Mouse (Mus musculus): ENCODE measurements at regions not wholly inside any gene's neighbourhood (a gene's known extent, or its start where the extent isn't known, plus 50 kb on each side); places are given as distances from the start of the nearest gene placed in this dataset.

DNA sequence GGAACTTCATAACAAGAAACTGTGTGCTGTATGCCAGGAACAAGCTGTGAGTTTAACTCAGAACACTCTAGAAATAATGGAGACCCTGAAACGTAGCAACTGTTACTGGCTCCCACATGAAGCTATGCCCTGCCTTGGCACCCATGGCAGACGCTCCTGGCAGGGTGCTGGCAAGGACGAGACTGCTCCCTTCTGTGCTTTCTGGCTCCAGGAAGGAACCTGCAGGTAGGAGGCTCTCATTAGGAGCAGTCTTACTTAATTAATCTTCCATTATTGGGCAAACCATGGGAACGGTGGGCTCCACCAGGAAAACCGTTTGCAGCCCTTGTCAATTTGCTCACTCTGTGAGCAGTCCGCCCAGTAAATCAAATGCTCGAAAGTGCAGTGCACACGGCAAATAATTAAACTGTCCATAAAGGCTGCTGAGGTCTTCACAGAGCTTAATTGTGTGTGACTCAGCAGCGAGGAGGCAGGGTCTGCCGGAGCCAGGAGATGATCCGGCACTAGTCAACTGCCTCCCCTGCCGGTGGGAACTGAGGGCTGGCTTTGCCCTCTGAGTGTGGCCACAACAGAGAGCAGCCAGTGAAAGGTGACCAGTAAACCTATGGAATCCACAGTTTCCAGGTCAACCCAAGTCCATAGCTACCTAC is 285.2 kb upstream of the Zdhhc25 start:
- H3K4me1 ChIP-seq (ENCODE audit: control insufficient read depth, insufficient read depth, low read length) = no peaks in the 10 kb centered on the region
- H3K27ac ChIP-seq (ENCODE audit: insufficient read depth, low read length) = no peak overlapping the region
- TF ChIP-seq CTCF (IDR thresholded peaks at IDR 0.05; ENCODE audit: extremely low read depth, insufficient read depth, low read length) (no peak), POLR2A (IDR thresholded peaks at IDR 0.05; ENCODE audit: extremely low read depth, insufficient read depth, low read length) (no peak)
- H3K4me3 ChIP-seq (ENCODE audit: insufficient read depth, low read length) = no peak overlapping the region

GRCm38 (mm10) chr15:88318048-88318447 is 282.1 kb upstream of the Zdhhc25 start:
- no peaks in the 10 kb centered on the region for H3K4me1 ChIP-seq (ENCODE audit: control insufficient read depth, insufficient read depth, low read length)
- TF ChIP-seq POLR2A (IDR thresholded peaks at IDR 0.05; ENCODE audit: extremely low read depth, insufficient read depth, low read length) (no peak), CTCF (IDR thresholded peaks at IDR 0.05; ENCODE audit: extremely low read depth, insufficient read depth, low read length) (no peak)
- no peak overlapping the region for H3K4me3 ChIP-seq (ENCODE audit: insufficient read depth, low read length)
- H3K27ac ChIP-seq (ENCODE audit: insufficient read depth, low read length) = no peak overlapping the region

DNA sequence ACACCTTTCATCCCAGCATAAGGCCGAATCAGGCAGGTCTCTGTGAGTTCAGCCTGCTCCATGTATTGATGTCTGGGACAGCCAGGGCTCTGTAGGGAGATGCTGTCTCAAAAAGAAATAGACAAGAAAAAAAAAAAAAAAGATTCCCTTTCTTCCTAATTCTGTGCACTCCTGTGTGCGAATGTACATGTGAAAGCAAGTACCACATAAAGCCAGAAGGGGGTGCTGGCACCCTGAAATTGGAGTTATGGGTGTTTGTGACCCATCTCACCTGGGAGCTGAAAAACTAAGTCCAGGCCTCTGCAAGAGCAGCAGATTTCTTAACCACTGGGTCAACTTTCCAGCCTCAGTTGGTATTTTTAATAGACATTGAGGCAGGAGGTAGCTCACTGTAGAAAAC is 280.6 kb upstream of the Zdhhc25 start:
- no peak overlapping the region for H3K4me3 ChIP-seq (ENCODE audit: insufficient read depth, low read length)
- TF ChIP-seq POLR2A (IDR thresholded peaks at IDR 0.05; ENCODE audit: extremely low read depth, insufficient read depth, low read length) = no peak
- peak; percentile 21; the same call in 1 of the 2 replicates for TF ChIP-seq CTCF (IDR thresholded peaks at IDR 0.05; ENCODE audit: extremely low read depth, insufficient read depth, low read length)

DNA sequence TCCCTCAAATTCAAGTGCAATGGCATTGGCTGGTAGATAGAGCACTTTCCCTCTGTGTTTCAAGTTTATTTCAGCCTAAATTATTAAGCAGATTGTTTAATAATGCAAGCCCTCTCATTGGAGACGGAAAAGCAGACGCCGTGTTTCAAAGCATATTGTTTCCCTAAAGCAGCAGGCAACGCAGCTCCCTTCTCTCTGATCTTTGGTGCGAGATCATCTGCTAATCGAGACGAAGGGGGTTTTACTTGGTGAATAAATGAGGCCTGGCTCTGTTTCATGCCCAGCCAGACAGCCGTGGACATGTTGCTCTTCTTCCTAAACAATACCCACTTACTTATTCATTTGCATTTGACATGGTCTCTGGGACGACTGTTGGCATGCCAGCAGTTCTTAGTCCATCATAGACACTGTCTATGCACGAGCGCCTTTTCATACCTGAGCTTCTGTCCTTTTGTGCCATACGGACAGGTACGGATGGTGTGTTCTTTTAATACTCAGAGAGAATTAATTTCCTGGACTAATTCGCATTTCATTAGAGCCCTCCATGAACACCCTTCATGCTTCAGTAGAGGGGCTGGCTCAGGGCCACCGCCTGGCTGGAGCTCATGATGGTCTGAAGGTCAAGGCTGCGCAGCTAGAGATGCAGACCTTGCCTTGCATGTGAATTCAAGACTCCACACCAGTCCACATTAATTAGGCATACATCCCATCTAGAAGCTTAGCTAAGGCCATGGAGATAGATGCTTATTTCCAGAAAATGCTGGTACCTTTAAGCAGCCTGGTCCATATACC is 276.3 kb upstream of the Zdhhc25 start:
- Histone ChIP-seq H3K27ac (ENCODE audit: insufficient read depth, low read length) (no peak overlapping the region), H3K4me3 (ENCODE audit: insufficient read depth, low read length) (no peak overlapping the region), H3K4me1 (ENCODE audit: control insufficient read depth, insufficient read depth, low read length) (no peaks in the 10 kb centered on the region)
- no peak for TF ChIP-seq POLR2A (IDR thresholded peaks at IDR 0.05; ENCODE audit: extremely low read depth, insufficient read depth, low read length)
- no peak for TF ChIP-seq CTCF (IDR thresholded peaks at IDR 0.05; ENCODE audit: extremely low read depth, insufficient read depth, low read length)

More for the DNA sequence above, 280.6 kb upstream of the Zdhhc25 start:
- Histone ChIP-seq H3K27ac (ENCODE audit: insufficient read depth, low read length) (no peak overlapping the region), H3K4me1 (ENCODE audit: control insufficient read depth, insufficient read depth, low read length) (no peaks in the 10 kb centered on the region)

GRCm38 (mm10) chr15:88325108-88325507 is 275.0 kb upstream of the Zdhhc25 start:
- no peak overlapping the region for H3K27ac ChIP-seq (ENCODE audit: insufficient read depth, low read length)
- H3K4me1 ChIP-seq (ENCODE audit: control insufficient read depth, insufficient read depth, low read length) = no peaks in the 10 kb centered on the region
- TF ChIP-seq CTCF (IDR thresholded peaks at IDR 0.05; ENCODE audit: extremely low read depth, insufficient read depth, low read length) (no peak), POLR2A (IDR thresholded peaks at IDR 0.05; ENCODE audit: extremely low read depth, insufficient read depth, low read length) (no peak)

DNA sequence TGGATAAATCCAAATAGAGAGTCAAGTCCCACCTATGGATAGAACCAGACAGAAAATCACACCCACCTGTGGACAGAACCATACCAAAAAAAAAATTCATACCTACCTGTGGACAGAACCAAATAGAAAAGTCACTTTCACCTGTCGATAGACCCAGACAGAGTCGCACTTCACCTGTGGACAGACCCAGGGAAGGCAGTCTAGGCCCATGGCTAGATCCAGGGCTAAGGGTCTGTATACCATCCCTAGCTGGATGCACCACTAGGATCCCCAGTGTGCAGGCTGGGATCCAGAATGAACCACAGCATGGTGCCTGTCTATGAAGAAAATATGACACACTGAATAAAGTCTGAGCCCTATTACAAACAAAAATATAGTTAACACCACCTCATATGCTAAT is 246.9 kb upstream of the Zdhhc25 start:
- no peaks in the 10 kb centered on the region for H3K4me1 ChIP-seq (ENCODE audit: control insufficient read depth, insufficient read depth, low read length)
- no peak for TF ChIP-seq CTCF (IDR thresholded peaks at IDR 0.05; ENCODE audit: extremely low read depth, insufficient read depth, low read length)
- no peak for TF ChIP-seq POLR2A (IDR thresholded peaks at IDR 0.05; ENCODE audit: extremely low read depth, insufficient read depth, low read length)
- no peak overlapping the region for H3K4me3 ChIP-seq (ENCODE audit: insufficient read depth, low read length)
- H3K27ac ChIP-seq (ENCODE audit: insufficient read depth, low read length) = no peak overlapping the region

More at GRCm38 (mm10) chr15:88325108-88325507, 275.0 kb upstream of the Zdhhc25 start:
- no peak overlapping the region for H3K4me3 ChIP-seq (ENCODE audit: insufficient read depth, low read length)

DNA sequence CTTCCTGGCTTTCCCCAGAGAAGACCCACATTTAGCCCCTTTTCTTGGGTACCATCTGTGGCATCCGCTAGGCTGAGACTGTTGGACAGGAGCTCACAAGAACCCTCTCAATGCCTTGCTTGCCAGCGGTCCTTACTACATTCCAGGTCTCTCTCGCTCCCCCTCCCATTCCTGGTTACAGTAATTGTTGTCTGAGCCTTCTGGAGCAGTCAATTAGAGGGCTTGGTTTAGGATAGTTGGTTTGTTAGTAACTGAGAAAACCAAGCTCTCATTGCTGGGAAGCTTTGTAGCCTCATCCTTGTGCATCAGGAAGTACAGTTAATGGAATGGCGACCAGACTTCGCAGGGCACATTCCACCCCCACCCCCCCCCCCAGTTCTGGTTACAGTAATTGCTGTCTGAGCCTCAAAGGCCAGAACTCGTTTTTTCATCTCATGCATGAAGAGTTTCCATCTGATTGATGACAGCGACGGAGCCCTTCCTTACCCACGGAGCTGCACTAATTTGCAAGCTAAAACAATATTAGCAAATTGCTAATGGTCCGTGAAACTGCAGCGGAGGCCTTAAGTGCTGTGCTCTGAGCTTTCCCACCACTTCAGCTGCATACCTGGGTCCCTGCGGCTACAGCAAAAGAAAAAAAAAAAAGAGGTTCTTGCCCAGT is 239.6 kb upstream of the Zdhhc25 start:
- H3K27ac ChIP-seq (ENCODE audit: insufficient read depth, low read length) = no peak overlapping the region
- no peak for TF ChIP-seq POLR2A (IDR thresholded peaks at IDR 0.05; ENCODE audit: extremely low read depth, insufficient read depth, low read length)
- TF ChIP-seq CTCF (IDR thresholded peaks at IDR 0.05; ENCODE audit: extremely low read depth, insufficient read depth, low read length) = no peak
- H3K4me1 ChIP-seq (ENCODE audit: control insufficient read depth, insufficient read depth, low read length) = no peaks in the 10 kb centered on the region
- no peak overlapping the region for H3K4me3 ChIP-seq (ENCODE audit: insufficient read depth, low read length)

DNA sequence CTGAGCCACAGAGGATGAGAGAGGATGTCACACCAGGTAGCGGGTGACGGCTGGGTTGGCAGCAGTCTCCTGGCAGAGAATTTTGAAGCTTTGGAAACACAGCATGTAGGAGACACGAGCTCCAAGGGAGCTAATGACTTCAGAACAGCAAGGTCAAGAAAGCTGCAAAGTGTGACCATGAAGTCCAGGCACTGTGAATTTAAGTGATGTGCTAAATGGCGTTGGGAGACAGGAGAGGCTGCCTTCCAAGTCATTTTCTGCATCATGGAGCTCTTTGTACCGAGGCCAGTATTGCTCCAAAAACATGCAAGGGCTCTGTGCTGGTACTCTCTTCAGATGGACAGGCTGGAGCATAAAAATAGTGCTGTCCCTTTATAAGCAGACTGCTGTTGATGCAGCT is 238.8 kb upstream of the Zdhhc25 start:
- H3K4me1 ChIP-seq (ENCODE audit: control insufficient read depth, insufficient read depth, low read length) = no peaks in the 10 kb centered on the region
- no peak overlapping the region for H3K27ac ChIP-seq (ENCODE audit: insufficient read depth, low read length)
- TF ChIP-seq CTCF (IDR thresholded peaks at IDR 0.05; ENCODE audit: extremely low read depth, insufficient read depth, low read length) (no peak), POLR2A (IDR thresholded peaks at IDR 0.05; ENCODE audit: extremely low read depth, insufficient read depth, low read length) (no peak)
- no peak overlapping the region for H3K4me3 ChIP-seq (ENCODE audit: insufficient read depth, low read length)

DNA sequence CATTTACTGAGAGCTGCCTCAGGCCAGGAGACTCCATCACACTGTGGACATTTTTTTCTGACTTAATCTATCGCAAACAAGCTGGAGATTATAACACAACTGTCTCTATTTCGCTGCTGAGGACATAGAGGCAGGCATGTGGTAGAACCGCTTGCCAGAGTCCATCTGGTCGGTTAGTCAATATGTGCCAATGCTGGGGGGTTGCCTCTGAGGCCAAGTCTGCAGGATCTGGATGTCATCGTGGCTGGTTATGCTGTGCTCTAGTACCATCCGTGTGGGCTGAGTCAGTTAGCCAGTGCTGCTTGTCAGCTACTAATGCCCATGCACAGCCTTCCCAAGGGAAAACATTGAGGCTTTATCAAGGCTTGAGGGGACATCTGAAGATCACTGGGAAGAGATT is 237.1 kb upstream of the Zdhhc25 start:
- H3K4me1 ChIP-seq (ENCODE audit: control insufficient read depth, insufficient read depth, low read length) = no peaks in the 10 kb centered on the region
- no peak overlapping the region for H3K27ac ChIP-seq (ENCODE audit: insufficient read depth, low read length)
- TF ChIP-seq POLR2A (IDR thresholded peaks at IDR 0.05; ENCODE audit: extremely low read depth, insufficient read depth, low read length) (no peak), CTCF (IDR thresholded peaks at IDR 0.05; ENCODE audit: extremely low read depth, insufficient read depth, low read length) (no peak)
- no peak overlapping the region for H3K4me3 ChIP-seq (ENCODE audit: insufficient read depth, low read length)

Measured in cortical plate, adult 2 months (tissue).